Mouse (Mus musculus) lung, adult 2 months (tissue): ENCODE results near the gene Faim2. TPM values are rescaled to one million over a fixed set of nuclear protein-coding genes. Genes with fewer than 3 reads are reported as not detected.
A peak's percentile ranks its signal among the peaks of the same experiment; 100 is the strongest.

Experiments used
- DNase-seq: peaks from one replicate; pipeline ENCODE4 v3.0.0; 2022
- H3K4me1 ChIP-seq: fragments of 200-500 bp; 2 replicates; pipeline ENCODE4 v1.6.1; 2011; ENCODE audit warnings: low read length; ENCODE audit not compliant: control insufficient read depth, insufficient read depth
- H3K4me3 ChIP-seq: fragments of 200-500 bp; replicated peaks from 2 replicates; pipeline ENCODE3; 2011; ENCODE audit warnings: low read depth, mild to moderate bottlenecking, control low read depth, low read length; ENCODE audit errors: extremely low read depth
- CTCF ChIP-seq: fragments of 200-500 bp; IDR thresholded peaks from 2 replicates; pipeline ENCODE4 v1.5.1; 2011; ENCODE audit warnings: mild to moderate bottlenecking, low read length, control low read depth; ENCODE audit not compliant: insufficient read depth
- POLR2A ChIP-seq: fragments of 200-500 bp; IDR thresholded peaks from 2 replicates; pipeline ENCODE4 v1.6.1; 2011; ENCODE audit warnings: low read depth, mild to moderate bottlenecking, control low read depth, low read length, borderline replicate concordance; ENCODE audit errors: extremely low read depth
- WGBS: fragments of 180-500 bp; shearing (Covaris S2); methylation state at CpG from one replicate; pipeline ENCODE4 v1.1.7; 2018; 5-methylcytosine and 5-hydroxymethylcytosine counted together
- polyA plus RNA-seq: library from polyadenylated mRNA; depleted of rRNA; stranded (reverse); fragments of >200 nt; gene quantifications from 2 replicates; pipeline ENCODE4 v1.2.3, GENCODE M21; 2012; rRNA removed

Gene Faim2
- 17.4 and 29.7 TPM in 2 replicates for polyA plus RNA-seq

- Histone ChIP-seq H3K4me3 (peak within 1 kb of the TSS; percentile 42), H3K4me1 (peaks cover 2% of the 10 kb centered on the region; the same call in 1 of the 2 replicates)
- TF ChIP-seq POLR2A (no peak), CTCF (no peak)
- 35% methylated on average over 27 of the region's 27 CpGs for WGBS
- no peak for DNase-seq
Observed at GRCm38 (mm10) chr15:99527629-99528353, at the start of gene Faim2. Gene Faim2 (minus strand): TSS chr15:99528165.

- 44% methylated on average over 10 of the region's 10 CpGs for WGBS
- Histone ChIP-seq H3K4me1 (peaks cover 4% of the 10 kb centered on the region; the same call in 1 of the 2 replicates), H3K4me3 (no peak overlapping the region)
- TF ChIP-seq POLR2A (no peak), CTCF (no peak)
- no peak for DNase-seq
Observed at GRCm38 (mm10) chr15:99569123-99569522, 41.2 kb upstream of the Faim2 start.

GRCm38 (mm10) chr15:99568682-99569081 is 40.7 kb upstream of the Faim2 start:
- 71% methylated on average over 6 of the region's 6 CpGs for WGBS
- Histone ChIP-seq H3K4me1 (peaks cover 7% of the 10 kb centered on the region; the same call in 1 of the 2 replicates), H3K4me3 (no peak overlapping the region)
- no peak for DNase-seq
- TF ChIP-seq POLR2A (no peak), CTCF (no peak)

GRCm38 (mm10) chr15:99567371-99567770 is 39.4 kb upstream of the Faim2 start:
- 38% methylated on average over 4 of the region's 4 CpGs for WGBS
- Histone ChIP-seq H3K4me3 (no peak overlapping the region), H3K4me1 (peaks cover 7% of the 10 kb centered on the region; the same call in 1 of the 2 replicates)
- DNase-seq = no peak
- TF ChIP-seq CTCF (no peak), POLR2A (no peak)

- WGBS = 63% methylated on average over 10 of the region's 10 CpGs
- Histone ChIP-seq H3K4me3 (no peak overlapping the region), H3K4me1 (0 out of 2 replicates have a peak, but pooled peaks cover 3% of the 10 kb centered on the region)
- TF ChIP-seq POLR2A (no peak), CTCF (no peak)
- no peak for DNase-seq
Observed at GRCm38 (mm10) chr15:99560246-99560645, 32.3 kb upstream of the Faim2 start.

GRCm38 (mm10) chr15:99558947-99559346 is 31.0 kb upstream of the Faim2 start:
- 86% methylated on average over 1 of the region's 1 CpGs for WGBS
- no peak for DNase-seq
- TF ChIP-seq POLR2A = no peak
- TF ChIP-seq CTCF = no peak
- Histone ChIP-seq H3K4me1 (0 out of 2 replicates have a peak, but pooled peaks cover 2% of the 10 kb centered on the region), H3K4me3 (no peak overlapping the region)

GRCm38 (mm10) chr15:99553767-99554166 is 25.8 kb upstream of the Faim2 start:
- DNase-seq = no peak
- TF ChIP-seq CTCF (no peak), POLR2A (no peak)
- Histone ChIP-seq H3K4me3 (no peak overlapping the region), H3K4me1 (no peaks in the 10 kb centered on the region)
- 49% methylated on average over 6 of the region's 6 CpGs for WGBS

- TF ChIP-seq CTCF (no peak), POLR2A (no peak)
- Histone ChIP-seq H3K4me1 (no peaks in the 10 kb centered on the region), H3K4me3 (no peak overlapping the region)
- DNase-seq = no peak
- 63% methylated on average over 2 of the region's 2 CpGs for WGBS
Observed at GRCm38 (mm10) chr15:99549901-99550300, 21.9 kb upstream of the Faim2 start.

GRCm38 (mm10) chr15:99547732-99548131 is 19.8 kb upstream of the Faim2 start:
- no peak overlapping the region for H3K4me3 ChIP-seq
- no peak for DNase-seq
- WGBS = 64% methylated on average over 6 of the region's 6 CpGs
- H3K4me1 ChIP-seq = no peaks in the 10 kb centered on the region
- TF ChIP-seq POLR2A (no peak), CTCF (no peak)

- TF ChIP-seq POLR2A (no peak), CTCF (no peak)
- WGBS = 56% methylated on average over 11 of the region's 11 CpGs
- DNase-seq = no peak
- Histone ChIP-seq H3K4me1 (no peaks in the 10 kb centered on the region), H3K4me3 (no peak overlapping the region)
Observed at GRCm38 (mm10) chr15:99546596-99546995, 18.6 kb upstream of the Faim2 start.
